Mouse (Mus musculus): ENCODE data around the gene Slco1a1. TPM values are rescaled to one million over a fixed set of nuclear protein-coding genes. Genes with fewer than 3 reads are reported as not detected.

The Slco1a1 gene
- not detected in 2 replicates for polyA plus RNA-seq (2014; fragmentation: Nextera tagmentation; extraction: Ambion mirVana)

DNA sequence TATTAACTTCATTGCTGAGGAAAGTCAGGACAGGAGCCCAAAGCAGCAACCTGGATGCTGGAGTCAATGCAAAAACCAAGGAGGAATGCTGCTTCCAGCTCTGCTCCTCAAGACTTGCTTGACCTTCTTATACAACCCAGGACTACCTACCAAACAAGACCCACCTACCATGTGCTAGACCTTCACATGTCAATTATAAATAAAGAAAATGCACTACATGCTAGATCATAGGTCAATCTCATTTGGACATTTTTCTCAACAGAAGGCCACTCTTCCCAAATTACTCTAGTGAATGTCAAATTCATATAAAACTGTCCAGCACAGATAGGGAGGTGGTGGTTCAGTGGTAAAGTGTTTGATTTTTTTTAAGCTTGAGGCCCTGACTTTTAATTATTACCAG lies at the start of gene Slco1a1:
Gene Slco1a1 (minus strand): TSS at position 101 of the 400 bp plus-strand sequence.
- ATAC-seq (ENCODE audit: insufficient number of reproducible peaks, insufficient read depth, low FRiP score, low read depth), result no peak
- H3K4me1 ChIP-seq (ENCODE audit: control insufficient read depth in 2 of 2, insufficient read depth in 2 of 2, low read length in 2 of 2), result no peaks in the 10 kb centered on the region
- no peak within 1 kb of the TSS for H3K4me2 ChIP-seq (ENCODE audit: low read length)
- H3K27me3 ChIP-seq (ENCODE audit: control insufficient read depth, insufficient read depth, low read length), result no peaks in the 10 kb centered on the region
- H3K36me3 ChIP-seq (ENCODE audit: control insufficient read depth, insufficient read depth, low read length), result no peaks in the 10 kb centered on the region
- no peak within 1 kb of the TSS for H3K9ac ChIP-seq (ENCODE audit: low read length)
- no peak within 1 kb of the TSS for H3K4me3 ChIP-seq (ENCODE audit: control insufficient read depth in 1 of 2, insufficient read depth in 1 of 2, low read depth in 1 of 2, low read length in 2 of 2)
- H3K9me3 ChIP-seq (ENCODE audit: control insufficient read depth, low read length), result no peaks in the 10 kb centered on the region
- H3K27ac ChIP-seq (replicated peaks in 1 of 2; ENCODE audit: control insufficient read depth in 1 of 2, insufficient read depth in 1 of 2, low read depth in 2 of 2, low read length in 2 of 2), result no peak within 1 kb of the TSS

DNA sequence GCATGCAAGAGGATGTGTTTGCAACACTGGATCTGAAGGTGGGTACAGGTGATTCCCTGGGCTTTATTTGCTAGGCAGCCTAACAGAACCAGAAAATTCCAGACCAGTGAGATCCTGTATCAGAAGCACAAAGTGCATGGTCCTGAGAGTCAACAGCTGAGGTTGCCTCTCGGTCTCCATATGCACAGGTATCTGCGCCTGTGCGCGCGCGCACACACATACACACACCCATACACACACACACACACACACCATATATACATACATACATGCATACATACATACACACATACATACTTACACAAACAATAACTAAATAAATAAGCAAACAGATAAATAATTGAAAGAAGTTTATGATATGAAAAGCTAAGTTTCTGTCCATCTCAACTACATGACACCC lies 40.0 kb upstream of the Slco1a1 start:
- no peaks in the 10 kb centered on the region for H3K27me3 ChIP-seq (ENCODE audit: control insufficient read depth, insufficient read depth, low read length)
- no peak overlapping the region for H3K27ac ChIP-seq (replicated peaks in 1 of 2; ENCODE audit: control insufficient read depth in 1 of 2, insufficient read depth in 1 of 2, low read depth in 2 of 2, low read length in 2 of 2)
- H3K4me2 ChIP-seq (ENCODE audit: low read length), result no peak overlapping the region
- no peak for ATAC-seq (ENCODE audit: insufficient number of reproducible peaks, insufficient read depth, low FRiP score, low read depth)
- H3K9me3 ChIP-seq (ENCODE audit: control insufficient read depth, low read length), result no peaks in the 10 kb centered on the region
- no peaks in the 10 kb centered on the region for H3K4me1 ChIP-seq (ENCODE audit: control insufficient read depth in 2 of 2, insufficient read depth in 2 of 2, low read length in 2 of 2)
- no peaks in the 10 kb centered on the region for H3K36me3 ChIP-seq (ENCODE audit: control insufficient read depth, insufficient read depth, low read length)
- WGBS, result 100% methylated on average over 6 of the region's 6 CpGs
- H3K9ac ChIP-seq (ENCODE audit: low read length), result no peak overlapping the region
- no peak overlapping the region for H3K4me3 ChIP-seq (ENCODE audit: control insufficient read depth in 1 of 2, insufficient read depth in 1 of 2, low read depth in 1 of 2, low read length in 2 of 2)

DNA sequence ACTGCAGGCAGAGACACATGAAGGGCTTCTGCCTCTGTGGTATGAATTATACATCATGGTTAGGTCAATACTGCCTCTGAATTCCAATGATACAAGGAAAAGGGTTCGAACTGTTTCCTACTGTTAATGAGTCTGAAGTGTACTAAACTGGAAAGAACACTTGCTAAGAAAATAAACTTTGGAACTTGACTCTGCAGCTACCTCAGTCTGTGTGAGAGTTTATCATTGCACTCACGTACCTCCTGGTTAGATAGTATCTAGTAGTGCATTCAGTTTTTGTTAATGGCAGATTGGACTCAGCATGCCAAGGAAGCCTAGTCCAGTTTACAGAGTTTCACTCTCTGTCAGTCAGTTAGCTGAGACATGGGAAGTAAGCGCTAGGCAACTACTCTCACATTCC lies 37.9 kb upstream of the Slco1a1 start:
- 59% methylated on average over 3 of the region's 3 CpGs for WGBS
- no peak for ATAC-seq (ENCODE audit: insufficient number of reproducible peaks, insufficient read depth, low FRiP score, low read depth)

DNA sequence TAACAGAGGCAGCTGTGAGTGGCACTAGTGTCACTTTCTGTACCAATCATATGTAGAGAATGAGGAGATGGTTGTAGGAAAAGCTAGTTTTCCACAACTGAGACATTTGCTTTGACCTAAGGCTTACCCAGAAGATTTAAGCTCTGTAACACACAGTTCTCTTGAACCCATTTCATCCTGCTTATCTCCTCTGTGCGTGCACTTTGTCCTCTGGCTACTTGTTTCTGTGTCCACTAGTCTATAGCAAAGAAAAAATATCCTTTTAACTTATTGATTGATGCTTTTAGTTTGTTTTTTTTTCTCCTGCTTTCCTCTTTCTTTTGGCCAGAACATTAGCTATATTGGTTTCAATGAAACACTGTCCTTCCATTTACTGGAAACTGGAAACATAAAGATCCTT lies 15.7 kb upstream of the Slco1a1 start:
- H3K27ac ChIP-seq (replicated peaks in 1 of 2; ENCODE audit: control insufficient read depth in 1 of 2, insufficient read depth in 1 of 2, low read depth in 2 of 2, low read length in 2 of 2), result no peak overlapping the region
- H3K9me3 ChIP-seq (ENCODE audit: control insufficient read depth, low read length), result no peaks in the 10 kb centered on the region
- no peaks in the 10 kb centered on the region for H3K27me3 ChIP-seq (ENCODE audit: control insufficient read depth, insufficient read depth, low read length)
- no peak overlapping the region for H3K4me2 ChIP-seq (ENCODE audit: low read length)
- ATAC-seq (ENCODE audit: insufficient number of reproducible peaks, insufficient read depth, low FRiP score, low read depth), result no peak
- H3K4me3 ChIP-seq (ENCODE audit: control insufficient read depth in 1 of 2, insufficient read depth in 1 of 2, low read depth in 1 of 2, low read length in 2 of 2), result no peak overlapping the region
- no peaks in the 10 kb centered on the region for H3K36me3 ChIP-seq (ENCODE audit: control insufficient read depth, insufficient read depth, low read length)
- no peak overlapping the region for H3K9ac ChIP-seq (ENCODE audit: low read length)
- WGBS, result 71% methylated on average over 1 of the region's 1 CpGs
- H3K4me1 ChIP-seq (ENCODE audit: control insufficient read depth in 2 of 2, insufficient read depth in 2 of 2, low read length in 2 of 2), result no peaks in the 10 kb centered on the region

More for the DNA sequence above, 37.9 kb upstream of the Slco1a1 start:
- Histone ChIP-seq H3K36me3 (ENCODE audit: control insufficient read depth, insufficient read depth, low read length) (no peaks in the 10 kb centered on the region), H3K27ac (replicated peaks in 1 of 2; ENCODE audit: control insufficient read depth in 1 of 2, insufficient read depth in 1 of 2, low read depth in 2 of 2, low read length in 2 of 2) (no peak overlapping the region), H3K9me3 (ENCODE audit: control insufficient read depth, low read length) (no peaks in the 10 kb centered on the region), H3K4me1 (ENCODE audit: control insufficient read depth in 2 of 2, insufficient read depth in 2 of 2, low read length in 2 of 2) (no peaks in the 10 kb centered on the region), H3K9ac (ENCODE audit: low read length) (no peak overlapping the region), H3K4me2 (ENCODE audit: low read length) (no peak overlapping the region), H3K27me3 (ENCODE audit: control insufficient read depth, insufficient read depth, low read length) (no peaks in the 10 kb centered on the region), H3K4me3 (ENCODE audit: control insufficient read depth in 1 of 2, insufficient read depth in 1 of 2, low read depth in 1 of 2, low read length in 2 of 2) (no peak overlapping the region)

- H3K27ac ChIP-seq (replicated peaks in 1 of 2; ENCODE audit: control insufficient read depth in 1 of 2, insufficient read depth in 1 of 2, low read depth in 2 of 2, low read length in 2 of 2), result no peak overlapping the region
- H3K4me2 ChIP-seq (ENCODE audit: low read length), result no peak overlapping the region
- H3K36me3 ChIP-seq (ENCODE audit: control insufficient read depth, insufficient read depth, low read length), result no peaks in the 10 kb centered on the region
- ATAC-seq (ENCODE audit: insufficient number of reproducible peaks, insufficient read depth, low FRiP score, low read depth), result no peak
- H3K9ac ChIP-seq (ENCODE audit: low read length), result no peak overlapping the region
- H3K4me3 ChIP-seq (ENCODE audit: control insufficient read depth in 1 of 2, insufficient read depth in 1 of 2, low read depth in 1 of 2, low read length in 2 of 2), result no peak overlapping the region
- WGBS, result 85% methylated on average over 3 of the region's 3 CpGs
- H3K4me1 ChIP-seq (ENCODE audit: control insufficient read depth in 2 of 2, insufficient read depth in 2 of 2, low read length in 2 of 2), result no peaks in the 10 kb centered on the region
- no peaks in the 10 kb centered on the region for H3K9me3 ChIP-seq (ENCODE audit: control insufficient read depth, low read length)
- H3K27me3 ChIP-seq (ENCODE audit: control insufficient read depth, insufficient read depth, low read length), result no peaks in the 10 kb centered on the region
Observed at GRCm38 (mm10) chr6:141961861-141962260, 15.1 kb upstream of the Slco1a1 start.

DNA sequence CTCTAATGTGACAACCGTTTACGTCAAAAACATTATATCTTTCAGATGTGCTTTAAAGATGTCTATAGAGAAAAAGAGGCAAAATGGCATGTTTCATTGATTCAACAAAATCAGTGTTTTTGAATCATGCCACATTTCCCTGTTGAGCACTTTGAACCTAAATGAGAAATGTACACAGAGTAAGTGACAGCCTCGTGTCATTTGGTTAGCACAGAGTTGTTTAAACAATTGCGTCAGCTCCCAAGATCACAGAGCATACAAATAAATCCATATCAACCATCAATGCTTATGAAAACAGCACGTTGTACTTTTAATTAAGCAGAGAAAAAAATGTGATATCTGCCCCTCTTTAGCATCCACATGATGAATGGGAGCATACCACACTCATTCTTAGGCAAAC lies 13.7 kb upstream of the Slco1a1 start:
- 74% methylated on average over 5 of the region's 5 CpGs for WGBS
- H3K9ac ChIP-seq (ENCODE audit: low read length), result no peak overlapping the region
- H3K27ac ChIP-seq (replicated peaks in 1 of 2; ENCODE audit: control insufficient read depth in 1 of 2, insufficient read depth in 1 of 2, low read depth in 2 of 2, low read length in 2 of 2), result no peak overlapping the region
- no peaks in the 10 kb centered on the region for H3K4me1 ChIP-seq (ENCODE audit: control insufficient read depth in 2 of 2, insufficient read depth in 2 of 2, low read length in 2 of 2)
- H3K4me3 ChIP-seq (ENCODE audit: control insufficient read depth in 1 of 2, insufficient read depth in 1 of 2, low read depth in 1 of 2, low read length in 2 of 2), result no peak overlapping the region
- H3K4me2 ChIP-seq (ENCODE audit: low read length), result no peak overlapping the region
- no peaks in the 10 kb centered on the region for H3K27me3 ChIP-seq (ENCODE audit: control insufficient read depth, insufficient read depth, low read length)
- H3K9me3 ChIP-seq (ENCODE audit: control insufficient read depth, low read length), result no peaks in the 10 kb centered on the region
- ATAC-seq (ENCODE audit: insufficient number of reproducible peaks, insufficient read depth, low FRiP score, low read depth), result no peak
- no peaks in the 10 kb centered on the region for H3K36me3 ChIP-seq (ENCODE audit: control insufficient read depth, insufficient read depth, low read length)

DNA sequence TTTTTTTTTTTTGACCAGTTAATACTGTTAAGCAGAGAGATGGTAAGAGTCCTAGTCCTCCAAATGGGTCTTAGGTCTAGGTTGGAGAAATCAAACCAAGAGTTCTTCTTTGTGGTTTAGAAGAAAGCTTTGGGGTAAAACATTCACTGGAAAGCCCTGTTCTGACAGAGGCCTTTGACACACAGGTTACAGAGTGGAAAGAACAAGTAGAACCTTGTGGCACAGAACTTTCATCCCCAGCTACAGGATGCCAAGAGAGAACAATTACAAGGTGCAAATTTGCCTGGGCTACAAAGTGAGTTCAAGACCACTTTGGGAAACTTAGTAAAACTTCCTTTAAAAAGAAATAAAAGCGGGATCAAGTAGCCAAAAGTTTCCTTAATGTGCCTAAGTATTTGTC lies 6.3 kb downstream of the Slco1a1 start:
- no peak for ATAC-seq (ENCODE audit: insufficient number of reproducible peaks, insufficient read depth, low FRiP score, low read depth)

DNA sequence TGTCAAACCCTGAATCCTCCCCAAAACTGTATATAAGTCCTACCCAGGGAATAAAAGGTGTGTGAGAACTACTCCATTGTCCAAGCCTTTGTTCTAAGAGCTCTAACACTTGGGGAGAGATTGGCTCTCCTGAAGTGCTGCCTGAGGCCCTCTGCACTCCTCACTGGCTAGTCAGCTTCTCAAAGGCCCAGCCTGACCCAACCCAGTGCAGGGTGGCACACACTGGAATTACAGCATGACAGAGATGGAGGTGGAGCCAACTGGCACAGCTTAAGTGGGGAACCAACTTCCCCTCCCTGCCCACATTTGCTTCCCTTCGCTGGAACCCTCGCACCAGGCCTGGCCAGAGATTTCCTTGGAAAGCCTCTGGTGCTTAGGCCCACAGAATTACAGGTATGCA lies 48.6 kb downstream of the Slco1a1 start:
- Histone ChIP-seq H3K4me3 (ENCODE audit: control insufficient read depth in 1 of 2, insufficient read depth in 1 of 2, low read depth in 1 of 2, low read length in 2 of 2) (no peak overlapping the region), H3K4me2 (ENCODE audit: low read length) (no peak overlapping the region), H3K9ac (ENCODE audit: low read length) (no peak overlapping the region), H3K27ac (replicated peaks in 1 of 2; ENCODE audit: control insufficient read depth in 1 of 2, insufficient read depth in 1 of 2, low read depth in 2 of 2, low read length in 2 of 2) (no peak overlapping the region), H3K4me1 (ENCODE audit: control insufficient read depth in 2 of 2, insufficient read depth in 2 of 2, low read length in 2 of 2) (no peaks in the 10 kb centered on the region), H3K27me3 (ENCODE audit: control insufficient read depth, insufficient read depth, low read length) (no peaks in the 10 kb centered on the region), H3K36me3 (ENCODE audit: control insufficient read depth, insufficient read depth, low read length) (no peaks in the 10 kb centered on the region), H3K9me3 (ENCODE audit: control insufficient read depth, low read length) (peaks cover 3% of the 10 kb centered on the region; the same call in 1 of the 2 replicates)
- 74% methylated on average over 2 of the region's 2 CpGs for WGBS
- ATAC-seq (ENCODE audit: insufficient number of reproducible peaks, insufficient read depth, low FRiP score, low read depth), result no peak

More for the DNA sequence above, 6.3 kb downstream of the Slco1a1 start:
- Histone ChIP-seq H3K36me3 (ENCODE audit: control insufficient read depth, insufficient read depth, low read length) (no peaks in the 10 kb centered on the region), H3K4me1 (ENCODE audit: control insufficient read depth in 2 of 2, insufficient read depth in 2 of 2, low read length in 2 of 2) (no peaks in the 10 kb centered on the region), H3K9ac (ENCODE audit: low read length) (no peak overlapping the region), H3K4me3 (ENCODE audit: control insufficient read depth in 1 of 2, insufficient read depth in 1 of 2, low read depth in 1 of 2, low read length in 2 of 2) (no peak overlapping the region), H3K27me3 (ENCODE audit: control insufficient read depth, insufficient read depth, low read length) (no peaks in the 10 kb centered on the region), H3K9me3 (ENCODE audit: control insufficient read depth, low read length) (no peaks in the 10 kb centered on the region), H3K27ac (replicated peaks in 1 of 2; ENCODE audit: control insufficient read depth in 1 of 2, insufficient read depth in 1 of 2, low read depth in 2 of 2, low read length in 2 of 2) (no peak overlapping the region), H3K4me2 (ENCODE audit: low read length) (no peak overlapping the region)
- 62% methylated on average over 1 of the region's 1 CpGs for WGBS

Measured in heart, embryonic 14.5 days (tissue).